Mouse (Mus musculus) hindbrain, embryonic 16.5 days (tissue): ENCODE data around the gene St6gal1. TPM values are rescaled to one million over a fixed set of nuclear protein-coding genes. Genes with fewer than 3 reads are reported as not detected.

ENCODE experiments used
- ATAC-seq: fragments of 200-750 bp; cut with Nextera tagmentation; 2 replicates; pipeline ENCODE4 v1.8.0; 2017; ENCODE audit warnings: moderate TSS enrichment, moderate library complexity
- H3K27ac ChIP-seq: fragments of 300-500 bp; sonication (generic); 2 replicates; pipeline ENCODE4 v1.5.1; 2014; ENCODE audit warnings: low read depth, mild to moderate bottlenecking, control low read depth, low read length, moderate library complexity
- H3K27me3 ChIP-seq: fragments of 300-500 bp; sonication (generic); replicated peaks from 2 replicates; pipeline ENCODE4 v1.6.1; 2014; ENCODE audit warnings: low read length; ENCODE audit not compliant: control insufficient read depth, insufficient read depth
- H3K36me3 ChIP-seq: fragments of 300-500 bp; sonication (generic); 2 replicates; pipeline ENCODE4 v1.6.1; 2014; ENCODE audit warnings: mild to moderate bottlenecking, low read length, moderate library complexity, mixed read lengths; ENCODE audit not compliant: control insufficient read depth, insufficient read depth
- H3K4me1 ChIP-seq: fragments of 300-500 bp; sonication (generic); 2 replicates; pipeline ENCODE4 v1.6.1; 2014; ENCODE audit warnings: low read depth, low read length; ENCODE audit not compliant: control insufficient read depth, insufficient read depth
- H3K4me2 ChIP-seq: fragments of 300-500 bp; sonication (generic); 2 replicates; pipeline ENCODE4 v1.6.1; 2014; ENCODE audit warnings: mild to moderate bottlenecking, low read length, control low read depth, moderate library complexity
- H3K4me3 ChIP-seq: fragments of 300-500 bp; sonication (generic); 2 replicates; pipeline ENCODE4 v1.5.1; 2014; ENCODE audit warnings: mild to moderate bottlenecking, low read length, control low read depth, moderate library complexity
- H3K9ac ChIP-seq: fragments of 300-500 bp; sonication (generic); 2 replicates; pipeline ENCODE4 v1.6.1; 2014; ENCODE audit warnings: low read depth, mild to moderate bottlenecking, control low read depth, low read length, moderate library complexity
- H3K9me3 ChIP-seq: fragments of 300-500 bp; sonication (generic); 2 replicates; pipeline ENCODE4 v1.6.1; 2014; ENCODE audit warnings: mild to moderate bottlenecking, low read length, moderate library complexity; ENCODE audit not compliant: control insufficient read depth
- WGBS: fragments of 180-500 bp; shearing (Covaris S2); extraction: QIAGEN DNeasy Blood & Tissue Kit; methylation state at CpG from one replicate; pipeline ENCODE4 v1.1.7; 2014; 5-methylcytosine and 5-hydroxymethylcytosine counted together
- polyA plus RNA-seq: library from polyadenylated mRNA; unstranded; fragments of >200 nt; fragmentation: Nextera tagmentation; extraction: Ambion mirVana; gene quantifications from 2 replicates; pipeline ENCODE4 v1.2.1, GENCODE M21; 2015

Gene St6gal1
- polyA plus RNA-seq, 1 experiment from 2014 or later, result 18.4 TPM

GRCm38 (mm10) chr16:23254062-23254461, 29.5 kb downstream of the St6gal1 start:
- Histone ChIP-seq H3K27me3 (no peaks in the 10 kb centered on the region), H3K27ac (no peak overlapping the region), H3K4me3 (no peak overlapping the region), H3K4me1 (peaks cover 18% of the 10 kb centered on the region), H3K9ac (no peak overlapping the region), H3K36me3 (no peaks in the 10 kb centered on the region), H3K9me3 (no peaks in the 10 kb centered on the region), H3K4me2 (no peak overlapping the region)
- ATAC-seq, result no peak
- WGBS, result 67% methylated on average over 1 of the region's 1 CpGs

DNA sequence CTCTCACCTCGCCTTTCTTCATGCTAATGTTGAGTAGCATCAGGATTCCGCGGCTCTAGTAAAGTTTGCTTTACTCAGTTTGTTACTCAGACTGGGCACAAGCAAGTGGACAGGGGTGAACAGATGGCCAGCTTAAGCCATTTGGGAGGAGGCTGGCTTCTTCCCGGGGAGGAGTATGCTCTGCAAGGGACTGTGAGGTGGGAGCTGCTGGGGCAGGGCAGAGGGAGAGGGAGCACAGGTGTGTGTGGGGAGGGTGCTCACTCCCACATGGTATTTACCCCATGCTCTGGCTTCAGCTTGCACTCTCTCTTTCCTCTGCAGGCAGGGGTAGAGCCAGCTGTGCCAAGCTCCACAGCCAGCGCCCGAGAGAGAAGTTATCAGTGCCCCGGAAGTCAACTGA, 32.1 kb downstream of the St6gal1 start:
- Histone ChIP-seq H3K9me3 (no peaks in the 10 kb centered on the region), H3K4me2 (no peak overlapping the region), H3K9ac (no peak overlapping the region), H3K27ac (no peak overlapping the region), H3K4me1 (peaks cover 12% of the 10 kb centered on the region), H3K36me3 (no peaks in the 10 kb centered on the region), H3K4me3 (no peak overlapping the region), H3K27me3 (no peaks in the 10 kb centered on the region)
- 58% methylated on average over 7 of the region's 7 CpGs for WGBS
- ATAC-seq, result no peak

DNA sequence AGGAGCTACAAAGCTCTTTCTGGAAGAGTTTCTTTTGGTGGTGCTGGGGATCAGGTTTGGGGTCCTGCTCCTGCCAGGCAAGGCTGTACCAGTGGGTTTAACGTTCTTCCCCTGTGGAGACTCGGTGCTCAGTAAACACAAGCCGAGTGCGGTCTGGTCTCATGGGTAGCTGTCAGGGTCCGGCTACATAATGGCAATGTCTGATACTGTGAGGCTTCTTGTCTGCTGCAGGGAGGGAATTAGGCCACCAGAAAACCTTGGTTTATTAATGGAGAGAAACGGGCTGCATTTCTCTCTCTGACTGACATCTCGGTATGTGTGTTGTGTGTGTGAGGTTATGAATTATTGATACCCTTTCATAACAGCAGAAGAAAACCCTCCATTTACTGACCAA, 33.9 kb downstream of the St6gal1 start:
- peaks cover 12% of the 10 kb centered on the region for H3K4me1 ChIP-seq
- H3K4me3 ChIP-seq, result no peak overlapping the region
- no peaks in the 10 kb centered on the region for H3K9me3 ChIP-seq
- H3K27ac ChIP-seq, result no peak overlapping the region
- no peak overlapping the region for H3K4me2 ChIP-seq
- H3K9ac ChIP-seq, result no peak overlapping the region
- WGBS, result 14% methylated on average over 7 of the region's 7 CpGs
- no peaks in the 10 kb centered on the region for H3K27me3 ChIP-seq
- no peaks in the 10 kb centered on the region for H3K36me3 ChIP-seq
- no peak for ATAC-seq

DNA sequence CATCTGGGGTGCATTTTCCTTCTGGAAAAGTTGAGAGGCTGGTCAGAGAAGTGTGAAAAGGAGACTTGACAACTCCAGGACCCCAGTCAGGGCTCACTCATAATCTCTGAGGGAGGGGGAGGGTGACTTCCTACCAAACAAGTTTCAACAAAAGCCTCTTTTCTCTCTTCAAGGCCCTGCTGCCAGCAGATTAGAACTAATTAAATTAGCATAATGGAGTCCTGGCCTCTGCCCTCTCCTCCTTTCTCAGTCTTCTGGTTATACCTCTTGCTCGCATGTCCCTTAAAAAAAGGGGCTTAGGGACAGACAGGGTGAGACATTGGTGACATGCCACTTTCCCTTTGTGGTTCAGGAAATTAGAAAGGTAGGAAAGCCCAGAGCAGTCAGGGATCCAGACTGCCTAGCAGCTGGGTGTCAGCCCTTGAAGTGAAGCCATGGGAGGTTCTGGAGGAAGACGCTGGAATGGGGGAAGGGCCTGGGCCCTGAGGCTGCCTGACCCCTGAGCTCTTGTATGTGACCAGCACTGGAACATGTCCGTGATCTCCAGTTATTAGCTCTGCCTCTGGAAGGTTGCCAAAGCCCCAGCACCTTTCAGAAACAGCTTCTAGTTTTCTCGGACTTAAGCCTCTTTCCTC, 34.4 kb downstream of the St6gal1 start:
- no peaks in the 10 kb centered on the region for H3K36me3 ChIP-seq
- H3K9me3 ChIP-seq, result no peaks in the 10 kb centered on the region
- no peak overlapping the region for H3K27ac ChIP-seq
- H3K4me2 ChIP-seq, result no peak overlapping the region
- peaks cover 12% of the 10 kb centered on the region for H3K4me1 ChIP-seq
- no peak overlapping the region for H3K4me3 ChIP-seq
- no peaks in the 10 kb centered on the region for H3K27me3 ChIP-seq
- ATAC-seq, result no peak
- WGBS, result 11% methylated on average over 4 of the region's 4 CpGs
- H3K9ac ChIP-seq, result 0 out of 2 replicates have a peak overlapping the region, but pooled peaks have one; percentile 3

DNA sequence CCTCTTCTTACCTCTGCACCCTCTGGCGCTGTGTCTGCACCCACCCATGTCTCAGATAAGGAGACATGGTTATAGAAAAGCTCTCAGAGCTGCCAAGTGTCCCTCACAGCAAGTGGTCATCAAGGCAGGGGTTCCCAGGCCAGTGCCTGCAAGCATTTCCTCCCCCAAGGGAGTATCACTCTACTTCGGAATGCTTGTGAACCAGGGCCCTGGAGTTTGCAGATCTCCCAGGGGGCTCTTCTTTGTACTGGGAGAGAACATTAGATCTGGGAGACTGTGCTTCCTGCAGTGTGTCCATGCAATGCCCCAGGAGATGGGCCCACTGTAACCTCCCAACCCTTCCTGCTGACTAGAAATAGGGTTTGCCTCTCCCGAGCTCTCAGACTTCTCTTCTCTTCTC, 35.0 kb downstream of the St6gal1 start:
- H3K27ac ChIP-seq, result no peak overlapping the region
- no peaks in the 10 kb centered on the region for H3K27me3 ChIP-seq
- no peak for ATAC-seq
- H3K4me3 ChIP-seq, result no peak overlapping the region
- no peaks in the 10 kb centered on the region for H3K9me3 ChIP-seq
- H3K36me3 ChIP-seq, result peaks cover 4% of the 10 kb centered on the region
- 45% methylated on average over 3 of the region's 3 CpGs for WGBS
- H3K4me1 ChIP-seq, result peaks cover 12% of the 10 kb centered on the region
- H3K4me2 ChIP-seq, result no peak overlapping the region
- no peak overlapping the region for H3K9ac ChIP-seq

DNA sequence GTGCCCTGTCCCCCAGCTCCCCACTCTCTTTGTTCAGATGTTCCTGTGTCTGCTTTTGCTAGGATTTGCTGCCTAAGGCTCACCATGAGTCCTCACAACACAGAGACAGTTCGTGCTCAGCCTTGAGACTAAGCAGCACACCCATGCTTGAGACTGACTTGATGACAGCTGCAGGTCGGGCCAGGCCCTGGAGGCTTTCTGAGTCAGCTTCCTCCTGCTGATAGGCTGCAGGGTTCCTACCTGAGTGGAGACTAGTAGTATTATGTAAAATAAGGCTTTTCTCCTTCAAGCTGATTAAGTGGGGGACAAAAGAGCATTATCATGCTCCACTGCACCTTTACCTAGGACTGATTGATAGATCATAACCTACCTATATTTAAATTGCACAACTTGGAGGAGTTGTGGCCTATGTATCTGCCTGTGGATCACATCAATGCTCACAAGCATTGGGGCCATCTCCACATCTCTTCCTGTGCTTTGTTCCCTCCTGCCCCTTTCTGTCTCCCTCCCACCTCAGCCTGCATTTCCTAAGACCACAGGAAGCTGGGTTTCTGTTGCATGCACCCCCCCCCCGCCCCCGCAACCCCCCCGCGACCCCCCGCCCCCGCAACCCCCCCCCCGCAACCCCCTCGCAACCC, 37.7 kb downstream of the St6gal1 start:
- no peaks in the 10 kb centered on the region for H3K27me3 ChIP-seq
- no peak for ATAC-seq
- H3K36me3 ChIP-seq, result peaks cover 4% of the 10 kb centered on the region
- WGBS, result 17% methylated on average over 3 of the region's 10 CpGs
- no peak overlapping the region for H3K9ac ChIP-seq
- no peak overlapping the region for H3K4me3 ChIP-seq
- H3K4me1 ChIP-seq, result peaks cover 12% of the 10 kb centered on the region
- no peak overlapping the region for H3K27ac ChIP-seq
- H3K9me3 ChIP-seq, result no peaks in the 10 kb centered on the region
- no peak overlapping the region for H3K4me2 ChIP-seq

DNA sequence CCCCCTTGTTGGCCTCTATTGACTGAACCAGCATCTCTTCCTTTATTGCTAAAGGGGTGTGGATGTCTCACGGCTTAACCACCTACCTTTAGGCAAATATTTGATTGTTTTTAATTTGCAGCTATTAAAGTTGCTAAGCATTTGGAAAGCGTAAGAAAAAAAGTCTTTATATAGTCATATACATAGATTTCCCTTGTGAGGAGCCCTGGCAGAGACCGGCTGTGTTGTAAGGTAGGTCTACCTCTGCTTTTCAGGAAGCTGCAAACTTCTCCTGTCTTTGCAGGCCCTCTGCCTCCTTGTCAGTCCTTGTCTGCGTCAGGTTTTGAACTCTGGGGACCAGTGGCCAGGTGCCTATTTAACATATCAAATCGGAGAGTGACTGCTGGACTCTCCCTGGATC, 38.3 kb downstream of the St6gal1 start:
- 41% methylated on average over 5 of the region's 5 CpGs for WGBS
- H3K9me3 ChIP-seq, result no peaks in the 10 kb centered on the region
- H3K27ac ChIP-seq, result no peak overlapping the region

DNA sequence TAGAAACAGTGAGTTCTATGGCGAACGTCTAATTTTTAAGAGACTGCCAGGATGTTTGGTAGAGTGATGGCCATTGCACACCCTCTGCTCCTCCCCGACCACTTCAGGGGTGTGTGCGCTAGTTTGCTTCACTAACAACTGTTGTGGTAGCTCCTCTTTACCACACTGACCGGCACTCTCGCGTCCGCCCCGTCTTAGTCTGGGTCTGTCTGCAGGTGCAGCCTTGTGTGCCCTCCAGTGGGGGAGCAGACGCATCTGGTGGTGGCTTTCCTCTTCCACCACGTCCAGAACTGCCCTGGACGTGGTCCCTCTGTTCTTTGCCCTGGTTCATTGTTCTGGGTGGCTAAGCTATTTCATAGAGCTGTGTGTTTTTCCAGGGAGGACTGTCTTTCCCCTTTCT, 40.5 kb downstream of the St6gal1 start:
- Histone ChIP-seq H3K9me3 (no peaks in the 10 kb centered on the region), H3K4me1 (peaks cover 2% of the 10 kb centered on the region; the same call in 1 of the 2 replicates), H3K4me3 (no peak overlapping the region), H3K27ac (no peak overlapping the region), H3K9ac (no peak overlapping the region), H3K36me3 (peaks cover 4% of the 10 kb centered on the region), H3K4me2 (no peak overlapping the region), H3K27me3 (no peaks in the 10 kb centered on the region)
- ATAC-seq, result no peak
- WGBS, result 78% methylated on average over 12 of the region's 12 CpGs

More for the DNA sequence above, 38.3 kb downstream of the St6gal1 start:
- Histone ChIP-seq H3K4me1 (peaks cover 12% of the 10 kb centered on the region), H3K27me3 (no peaks in the 10 kb centered on the region), H3K9ac (no peak overlapping the region), H3K4me2 (no peak overlapping the region), H3K4me3 (no peak overlapping the region), H3K36me3 (peaks cover 4% of the 10 kb centered on the region)
- ATAC-seq, result no peak

- WGBS, result 59% methylated on average over 6 of the region's 6 CpGs
- ATAC-seq, result no peak
Measured at GRCm38 (mm10) chr16:23265481-23265880, 40.9 kb downstream of the St6gal1 start.

More at GRCm38 (mm10) chr16:23265481-23265880, 40.9 kb downstream of the St6gal1 start:
- Histone ChIP-seq H3K4me2 (no peak overlapping the region), H3K4me3 (no peak overlapping the region), H3K36me3 (peaks cover 4% of the 10 kb centered on the region), H3K27me3 (no peaks in the 10 kb centered on the region), H3K27ac (no peak overlapping the region), H3K9me3 (no peaks in the 10 kb centered on the region), H3K9ac (no peak overlapping the region), H3K4me1 (peaks cover 6% of the 10 kb centered on the region)
